Mouse (Mus musculus) hindbrain, embryonic 11.5 days (tissue): ENCODE data around the gene Bmp5. TPM values are rescaled to one million over a fixed set of nuclear protein-coding genes. Genes with fewer than 3 reads are reported as not detected.

Experiments used
- polyA plus RNA-seq: library from polyadenylated mRNA; unstranded; fragments of >200 nt; fragmentation: Nextera tagmentation; extraction: Ambion mirVana; gene quantifications from 2 replicates; pipeline ENCODE4 v1.2.1, GENCODE M21; 2014

Gene Bmp5
- polyA plus RNA-seq, 1 experiment from 2014 or later: 5.1 TPM

Other genes with a start within 250 kb of the Bmp5 start
- 96.9 and 110 TPM in 2 replicates for gene Tmod3, start 215.7 kb upstream of the Bmp5 start, polyA plus RNA-seq
- 67.7 and 75.7 TPM in 2 replicates for gene Tmod2, start 164.0 kb upstream of the Bmp5 start, polyA plus RNA-seq
- 15.0 and 15.6 TPM in 2 replicates for gene Lysmd2, start 149.6 kb upstream of the Bmp5 start, polyA plus RNA-seq
- gene Scg3, start 91.3 kb upstream of the Bmp5 start, polyA plus RNA-seq: 75.8 and 76.0 TPM in 2 replicates
- gene Hmgcll1, start 239.5 kb downstream of the Bmp5 start, polyA plus RNA-seq: 14.5 and 15.5 TPM in 2 replicates